Mouse (Mus musculus): ENCODE measurements around the gene Fas. TPM values are rescaled to one million over a fixed set of nuclear protein-coding genes. Genes with fewer than 3 reads are reported as not detected.

Gene Fas
- total and polyA plus RNA-seq, 3 experiments: 20.8 to 54.1 (median 38.3) TPM

DNA sequence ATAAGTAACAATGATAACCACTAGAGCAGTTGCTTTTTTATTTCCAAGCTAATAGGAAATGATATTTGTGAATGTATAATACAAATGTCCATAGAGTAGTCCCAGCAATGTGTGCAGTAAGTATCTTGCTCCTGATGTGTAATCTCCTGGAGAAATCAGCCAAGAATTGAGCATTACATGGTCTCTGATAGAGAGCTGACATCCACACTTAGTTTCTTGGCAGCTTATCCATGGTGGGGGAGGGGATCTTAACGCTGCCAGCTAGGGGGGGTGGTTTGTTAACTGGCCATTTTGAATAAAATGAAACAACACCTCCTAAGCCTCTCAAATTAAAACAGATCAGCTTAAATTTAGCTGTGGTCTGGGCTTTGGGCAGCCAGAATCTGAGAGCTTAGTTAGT lies 21.5 kb upstream of the Fas start:
- in situ Hi-C loops (cut with MboI; ENCODE audit: low pct_ligation_motif_present, low pct_unique_long_range_greater_than_20kb, low sequenced_read_pairs) (no loop called here), dilution Hi-C loops (cut with MboI; ENCODE audit: extremely low pct_ligation_motif_present, extremely low pct_unique_long_range_greater_than_20kb, low sequenced_read_pairs) (no loop called here)
- H3K9ac ChIP-seq (ENCODE audit: insufficient read depth, low read depth): no peak overlapping the region
- no peaks in the 10 kb centered on the region for H3K36me3 ChIP-seq (replicated peaks in 1 of 2; ENCODE audit: control insufficient read depth in 1 of 2, insufficient read depth in 1 of 2, low read length in 1 of 2)
- H3K27me3 ChIP-seq (replicated peaks): no peaks in the 10 kb centered on the region
- H3K4me1 ChIP-seq (ENCODE audit: control insufficient read depth in 1 of 2, insufficient read depth in 2 of 2): no peaks in the 10 kb centered on the region; a peak in 1 of 4 replicates
- TF ChIP-seq SIN3A (IDR thresholded peaks at IDR 0.05; ENCODE audit: low read length): no peak
- no peak for TF ChIP-seq MAFK (IDR thresholded peaks at IDR 0.05; ENCODE audit: insufficient replicate concordance, low read length)
- TF ChIP-seq BHLHE40 (IDR thresholded peaks at IDR 0.05; ENCODE audit: low read depth, low read length): no peak
- no peak for TF ChIP-seq USF1 (IDR thresholded peaks at IDR 0.05; ENCODE audit: low read depth, low read length)
- TF ChIP-seq EP300 (IDR thresholded peaks at IDR 0.05; ENCODE audit: low read length): no peak
- no peak for TF ChIP-seq CTCF (conservative IDR thresholded peaks at IDR 0.05 in 1 of 2, IDR thresholded peaks at IDR 0.05 in 1 of 2; ENCODE audit: low read depth in 2 of 2, low read length in 2 of 2)
- no peak for TF ChIP-seq RCOR1 (conservative IDR thresholded peaks at IDR 0.05; ENCODE audit: low read depth, low read length)
- no peak for TF ChIP-seq MXI1 (IDR thresholded peaks at IDR 0.05; ENCODE audit: low read depth, low read length)
- TF ChIP-seq HCFC1 (IDR thresholded peaks at IDR 0.05; ENCODE audit: low read depth, low read length): no peak
- no peak for TF ChIP-seq SMC3 (IDR thresholded peaks at IDR 0.05; ENCODE audit: low read depth, low read length)
- TF ChIP-seq MEF2A (IDR thresholded peaks at IDR 0.05; ENCODE audit: borderline replicate concordance, low read depth, low read length): no peak
- no peaks in the 10 kb centered on the region for H3K9me3 ChIP-seq (replicated peaks; ENCODE audit: low read length)
- DNase-seq (ENCODE audit: extremely low read depth): no peak
- no peak overlapping the region for H3K4me2 ChIP-seq (ENCODE audit: insufficient read depth, low read depth, poor library complexity, severe bottlenecking)
- no peaks in the 10 kb centered on the region for H3K79me2 ChIP-seq (replicated peaks; ENCODE audit: control insufficient read depth, extremely low read depth, insufficient read depth, poor library complexity, severe bottlenecking)
- H3K27ac ChIP-seq (ENCODE audit: insufficient read depth, low read depth): no peak overlapping the region
- no peak overlapping the region for H3K4me3 ChIP-seq (replicated peaks in 1 of 3; ENCODE audit: low read depth in 2 of 3, low read length in 2 of 3, poor library complexity in 1 of 3)

DNA sequence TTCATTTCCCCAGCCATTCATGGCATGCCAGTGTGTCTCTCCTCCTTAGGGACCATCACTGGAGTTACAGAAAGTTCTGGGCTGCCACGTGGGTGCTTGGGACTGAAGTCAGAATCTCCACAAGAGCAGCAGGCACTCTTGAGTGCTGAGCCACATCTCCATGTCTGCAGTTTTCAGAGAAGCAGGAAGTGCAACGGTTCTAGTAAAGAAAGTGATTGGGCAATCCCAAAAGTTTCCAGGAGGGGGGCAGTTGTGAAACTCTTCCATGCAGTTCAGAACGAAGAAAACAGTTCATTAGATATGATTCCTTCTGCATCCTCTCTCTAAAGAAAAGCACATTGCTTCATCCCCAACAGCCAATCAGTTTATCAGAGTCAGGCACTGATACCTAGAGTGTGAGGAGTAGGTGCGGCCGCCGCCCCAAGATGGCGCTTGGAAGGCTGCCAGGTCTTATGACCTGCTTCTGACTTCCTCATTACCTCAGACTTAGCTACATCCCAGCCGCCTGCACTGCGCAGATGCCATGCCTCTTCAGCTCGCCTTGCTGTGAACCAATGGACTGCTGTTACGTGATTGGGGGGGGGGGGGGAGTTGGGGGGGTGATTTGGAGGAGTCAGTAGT lies 20.2 kb upstream of the Fas start:
- no peaks in the 10 kb centered on the region for H3K79me2 ChIP-seq (replicated peaks; ENCODE audit: control insufficient read depth, extremely low read depth, insufficient read depth, poor library complexity, severe bottlenecking)
- no peaks in the 10 kb centered on the region for H3K36me3 ChIP-seq (replicated peaks in 1 of 2; ENCODE audit: control insufficient read depth in 1 of 2, insufficient read depth in 1 of 2, low read length in 1 of 2)
- H3K27me3 ChIP-seq (replicated peaks): no peaks in the 10 kb centered on the region
- in situ Hi-C loops (cut with MboI; ENCODE audit: low pct_ligation_motif_present, low pct_unique_long_range_greater_than_20kb, low sequenced_read_pairs) (no loop called here), dilution Hi-C loops (cut with MboI; ENCODE audit: extremely low pct_ligation_motif_present, extremely low pct_unique_long_range_greater_than_20kb, low sequenced_read_pairs) (no loop called here)
- H3K9ac ChIP-seq (ENCODE audit: insufficient read depth, low read depth): no peak overlapping the region
- TF ChIP-seq CTCF (conservative IDR thresholded peaks at IDR 0.05 in 1 of 2, IDR thresholded peaks at IDR 0.05 in 1 of 2; ENCODE audit: low read depth in 2 of 2, low read length in 2 of 2): no peak
- no peak for TF ChIP-seq NRF1 (IDR thresholded peaks at IDR 0.05; ENCODE audit: low read depth, low read length)
- TF ChIP-seq ZNF384 (IDR thresholded peaks at IDR 0.05; ENCODE audit: low read depth, low read length): no peak
- TF ChIP-seq PAX5 (IDR thresholded peaks at IDR 0.05; ENCODE audit: low read length): no peak
- TF ChIP-seq POLR2A (IDR thresholded peaks at IDR 0.05; ENCODE audit: low read depth, low read length): no peak
- TF ChIP-seq SMC3 (IDR thresholded peaks at IDR 0.05; ENCODE audit: low read depth, low read length): no peak
- no peak for DNase-seq (ENCODE audit: extremely low read depth)
- no peak overlapping the region for H3K4me3 ChIP-seq (replicated peaks in 1 of 3; ENCODE audit: low read depth in 2 of 3, low read length in 2 of 3, poor library complexity in 1 of 3)
- H3K9me3 ChIP-seq (replicated peaks; ENCODE audit: low read length): no peaks in the 10 kb centered on the region
- H3K27ac ChIP-seq (ENCODE audit: insufficient read depth, low read depth): no peak overlapping the region
- no peaks in the 10 kb centered on the region; a peak in 1 of 4 replicates for H3K4me1 ChIP-seq (ENCODE audit: control insufficient read depth in 1 of 2, insufficient read depth in 2 of 2)
- no peak overlapping the region for H3K4me2 ChIP-seq (ENCODE audit: insufficient read depth, low read depth, poor library complexity, severe bottlenecking)
